Mouse (Mus musculus) myocyte (in vitro differentiated cells): ENCODE measurements around the gene Uvrag. TPM values are rescaled to one million over a fixed set of nuclear protein-coding genes. Genes with fewer than 3 reads are reported as not detected.

ENCODE experiments used
- H3K27me3 ChIP-seq: one replicate; pipeline ENCODE4 v1.6.1; 2011; ENCODE audit not compliant: control insufficient read depth, insufficient read depth, insufficient read length
- H3K36me3 ChIP-seq: one replicate; pipeline ENCODE4 v1.6.1; 2011; ENCODE audit not compliant: control insufficient read depth, insufficient read depth
- H3K4me2 ChIP-seq: one replicate; pipeline ENCODE4 v1.6.1; 2011; ENCODE audit warnings: low read depth, control low read depth
- H3K4me3 ChIP-seq: one replicate; pipeline ENCODE4 v1.5.1; 2011; ENCODE audit warnings: mild to moderate bottlenecking, control low read depth, moderate library complexity
- H3K79me2 ChIP-seq: one replicate; pipeline ENCODE4 v1.6.1; 2011; ENCODE audit not compliant: control insufficient read depth, insufficient read depth
- H3ac ChIP-seq: one replicate; pipeline ENCODE4 v1.6.1; 2011; ENCODE audit not compliant: control insufficient read depth, insufficient read length
- CEBPB ChIP-seq: IDR thresholded peaks from 2 replicates; pipeline ENCODE4 v1.6.1; 2011; ENCODE audit warnings: mild to moderate bottlenecking, moderate library complexity; ENCODE audit not compliant: poor library complexity, insufficient read depth, severe bottlenecking
- E2F4 ChIP-seq: IDR thresholded peaks from one replicate; pipeline ENCODE4 v1.6.1; 2011; ENCODE audit warnings: mild to moderate bottlenecking, control low read depth, moderate library complexity; ENCODE audit not compliant: insufficient read depth
- MAX ChIP-seq: IDR thresholded peaks from one replicate; pipeline ENCODE4 v1.6.1; 2011; ENCODE audit warnings: low read depth, mild to moderate bottlenecking, control low read depth
- MYOD1 ChIP-seq, 3 experiments: IDR thresholded peaks; one replicate each; pipeline ENCODE4 v1.6.1; 2011; ENCODE audit warnings: control low read depth in 2 of 3, low read depth in 2 of 3, mild to moderate bottlenecking in 2 of 3, moderate library complexity in 1 of 3; ENCODE audit not compliant: insufficient read length in 2 of 3, control insufficient read depth in 1 of 3
- MYOG ChIP-seq, 3 experiments: IDR thresholded peaks; one replicate each; pipeline ENCODE4 v1.6.1; 2011; ENCODE audit warnings: control low read depth in 2 of 3, low read depth in 2 of 3, mild to moderate bottlenecking in 2 of 3; ENCODE audit not compliant: insufficient read length in 2 of 3, control insufficient read depth in 1 of 3, insufficient read depth in 1 of 3
- POLR2A ChIP-seq: IDR thresholded peaks from one replicate; pipeline ENCODE4 v1.6.1; 2011; ENCODE audit warnings: low read depth, mild to moderate bottlenecking, control low read depth, moderate library complexity; ENCODE audit not compliant: insufficient read length
- POLR2AphosphoS2 ChIP-seq: IDR thresholded peaks from one replicate; pipeline ENCODE4 v1.6.1; 2011; ENCODE audit warnings: low read depth, control low read depth; ENCODE audit not compliant: insufficient read length
- REST ChIP-seq: IDR thresholded peaks from one replicate; pipeline ENCODE4 v1.6.1; 2011; ENCODE audit warnings: mild to moderate bottlenecking, control low read depth, moderate library complexity; ENCODE audit not compliant: insufficient read depth, insufficient read length
- SRF ChIP-seq: IDR thresholded peaks from one replicate; pipeline ENCODE4 v1.6.1; 2011; ENCODE audit warnings: low read depth; ENCODE audit not compliant: control insufficient read depth, insufficient read length
- TCF12 ChIP-seq: IDR thresholded peaks from one replicate; pipeline ENCODE4 v1.6.1; 2011; ENCODE audit warnings: mild to moderate bottlenecking, control low read depth; ENCODE audit not compliant: poor library complexity, insufficient read depth, severe bottlenecking
- TCF3 ChIP-seq: IDR thresholded peaks from one replicate; pipeline ENCODE4 v1.6.1; 2011; ENCODE audit warnings: low read depth, control low read depth; ENCODE audit not compliant: insufficient read length
- USF1 ChIP-seq: IDR thresholded peaks from one replicate; pipeline ENCODE4 v1.6.1; 2011; ENCODE audit warnings: low read depth, mild to moderate bottlenecking, control low read depth, moderate library complexity
- polyA plus RNA-seq: library from polyadenylated mRNA; unstranded; fragments of >200 nt; fragmentation: generic; extraction: Trizol; gene quantifications from one replicate; pipeline ENCODE4 v1.2.1, GENCODE M21; 2012; ENCODE audit warnings: missing spikeins

Gene Uvrag
- polyA plus RNA-seq, 1 experiment: 9.0 TPM

GRCm38 (mm10) chr7:99161529-99161928, 20.6 kb upstream of the Uvrag start:
- no peak overlapping the region for H3ac ChIP-seq

GRCm38 (mm10) chr7:99160995-99161394, 20.1 kb upstream of the Uvrag start:
- no peaks in the 10 kb centered on the region for H3K27me3 ChIP-seq
- H3K79me2 ChIP-seq: no peaks in the 10 kb centered on the region
- TF ChIP-seq TCF3 (no peak), MYOD1 (IDR thresholded peaks at IDR 0.05; ENCODE audit: control insufficient read depth in 1 of 3, insufficient read length in 2 of 3, low read depth in 2 of 3) (no peak), CEBPB (no peak), MAX (no peak), REST (no peak), E2F4 (no peak), MYOG (IDR thresholded peaks at IDR 0.05; ENCODE audit: control insufficient read depth in 1 of 3, insufficient read depth in 1 of 3, insufficient read length in 2 of 3, low read depth in 2 of 3) (no peak), POLR2A (no peak), POLR2AphosphoS2 (no peak), USF1 (no peak), TCF12 (no peak), SRF (no peak)
- no peak overlapping the region for H3K4me3 ChIP-seq
- H3K4me2 ChIP-seq: no peak overlapping the region
- no peak overlapping the region for H3ac ChIP-seq
- no peaks in the 10 kb centered on the region for H3K36me3 ChIP-seq

More at GRCm38 (mm10) chr7:99161529-99161928, 20.6 kb upstream of the Uvrag start:
- H3K79me2 ChIP-seq: no peaks in the 10 kb centered on the region
- no peak overlapping the region for H3K4me3 ChIP-seq
- H3K27me3 ChIP-seq: no peaks in the 10 kb centered on the region
- TF ChIP-seq USF1: no peak
- no peak for TF ChIP-seq E2F4
- TF ChIP-seq TCF12: no peak
- no peak for TF ChIP-seq SRF
- TF ChIP-seq POLR2AphosphoS2: no peak
- TF ChIP-seq MYOD1 (IDR thresholded peaks at IDR 0.05; ENCODE audit: control insufficient read depth in 1 of 3, insufficient read length in 2 of 3, low read depth in 2 of 3): no peak
- no peak for TF ChIP-seq REST
- no peak for TF ChIP-seq MYOG (IDR thresholded peaks at IDR 0.05; ENCODE audit: control insufficient read depth in 1 of 3, insufficient read depth in 1 of 3, insufficient read length in 2 of 3, low read depth in 2 of 3)
- no peak for TF ChIP-seq MAX
- TF ChIP-seq TCF3: no peak
- no peak for TF ChIP-seq POLR2A
- TF ChIP-seq CEBPB: no peak
- no peaks in the 10 kb centered on the region for H3K36me3 ChIP-seq
- H3K4me2 ChIP-seq: no peak overlapping the region

- TF ChIP-seq MYOG (IDR thresholded peaks at IDR 0.05; ENCODE audit: control insufficient read depth in 1 of 3, insufficient read depth in 1 of 3, insufficient read length in 2 of 3, low read depth in 2 of 3) (no peak), TCF3 (no peak), CEBPB (no peak), TCF12 (no peak), E2F4 (no peak), USF1 (no peak), MYOD1 (IDR thresholded peaks at IDR 0.05; ENCODE audit: control insufficient read depth in 1 of 3, insufficient read length in 2 of 3, low read depth in 2 of 3) (no peak)
- H3ac ChIP-seq: no peak overlapping the region
- H3K27me3 ChIP-seq: no peaks in the 10 kb centered on the region
- H3K4me2 ChIP-seq: no peak overlapping the region
- no peaks in the 10 kb centered on the region for H3K36me3 ChIP-seq
- no peaks in the 10 kb centered on the region for H3K79me2 ChIP-seq
- H3K4me3 ChIP-seq: no peak overlapping the region
Observed at GRCm38 (mm10) chr7:99159446-99159845, 18.5 kb upstream of the Uvrag start.

GRCm38 (mm10) chr7:99158904-99159303, 18.0 kb upstream of the Uvrag start:
- TF ChIP-seq SRF: no peak
- TF ChIP-seq E2F4: no peak
- no peak for TF ChIP-seq TCF3
- no peak for TF ChIP-seq USF1
- TF ChIP-seq MYOG (IDR thresholded peaks at IDR 0.05; ENCODE audit: control insufficient read depth in 1 of 3, insufficient read depth in 1 of 3, insufficient read length in 2 of 3, low read depth in 2 of 3): no peak
- no peak for TF ChIP-seq POLR2AphosphoS2
- TF ChIP-seq CEBPB: no peak
- TF ChIP-seq REST: no peak
- TF ChIP-seq TCF12: no peak
- no peak for TF ChIP-seq MAX
- no peak for TF ChIP-seq POLR2A
- no peak for TF ChIP-seq MYOD1 (IDR thresholded peaks at IDR 0.05; ENCODE audit: control insufficient read depth in 1 of 3, insufficient read length in 2 of 3, low read depth in 2 of 3)

GRCm38 (mm10) chr7:99158011-99158410, 17.1 kb upstream of the Uvrag start:
- no peaks in the 10 kb centered on the region for H3K36me3 ChIP-seq
- no peak for TF ChIP-seq SRF
- no peak for TF ChIP-seq POLR2AphosphoS2
- TF ChIP-seq MYOG (IDR thresholded peaks at IDR 0.05; ENCODE audit: control insufficient read depth in 1 of 3, insufficient read depth in 1 of 3, insufficient read length in 2 of 3, low read depth in 2 of 3): no peak
- TF ChIP-seq MAX: no peak
- TF ChIP-seq REST: no peak
- TF ChIP-seq MYOD1 (IDR thresholded peaks at IDR 0.05; ENCODE audit: control insufficient read depth in 1 of 3, insufficient read length in 2 of 3, low read depth in 2 of 3): no peak
- no peak for TF ChIP-seq TCF3
- no peak for TF ChIP-seq CEBPB
- TF ChIP-seq POLR2A: no peak
- TF ChIP-seq USF1: no peak
- TF ChIP-seq E2F4: no peak
- TF ChIP-seq TCF12: no peak
- H3K27me3 ChIP-seq: no peaks in the 10 kb centered on the region
- H3ac ChIP-seq: no peak overlapping the region
- H3K4me2 ChIP-seq: no peak overlapping the region
- no peak overlapping the region for H3K4me3 ChIP-seq
- H3K79me2 ChIP-seq: no peaks in the 10 kb centered on the region

More at GRCm38 (mm10) chr7:99158904-99159303, 18.0 kb upstream of the Uvrag start:
- Histone ChIP-seq H3ac (no peak overlapping the region), H3K79me2 (no peaks in the 10 kb centered on the region), H3K4me3 (no peak overlapping the region), H3K27me3 (no peaks in the 10 kb centered on the region), H3K4me2 (no peak overlapping the region), H3K36me3 (no peaks in the 10 kb centered on the region)
